ENCODE assay signal across 12 mouse cellular contexts in genomic region chr11:67023802-67024340, GRCm38 (mm10). TPM values are rescaled to one million over a fixed set of nuclear protein-coding genes. Genes with fewer than 3 reads are reported as not detected.
A peak's percentile ranks its signal among the peaks of the same experiment; 100 is the strongest.
DNase-seq lines count a peak whose midpoint lies in the region; ATAC-seq and TF ChIP-seq lines count a peak whose summit lies in the region.
"Had no signal": no experiment of that assay in that cellular context is flagged by ENCODE, and none has a peak within 500 bp of the region (broad histone marks: within the 10 kb centered on the region; RNA-seq: fewer than 3 reads in every experiment).

No protein-coding gene starts in this region.

- 15% methylated on average over 6 of the region's 6 CpGs for WGBS in forebrain, embryonic 13.5 days
- whole genome bisulfite sequencing in forebrain, embryonic 14.5 days: 13% methylated on average over 6 of the region's 6 CpGs
- WGBS in lung, embryonic 15.5 days: 44% methylated on average over 6 of the region's 6 CpGs
- 43% methylated on average over 6 of the region's 6 CpGs for WGBS in liver, embryonic 14.5 days (ENCODE audit: insufficient replicate concordance)

- no peaks in the 10 kb centered on the region for H3K9me3 ChIP-seq in forebrain, embryonic 13.5 days (replicated peaks)
- H3K9me3 ChIP-seq in forebrain, embryonic 14.5 days (replicated peaks; ENCODE audit: control insufficient read depth, low read length): no peaks in the 10 kb centered on the region
- H3K9me3 ChIP-seq in lung, embryonic 15.5 days: no peaks in the 10 kb centered on the region
- no peaks in the 10 kb centered on the region for H3K9me3 ChIP-seq in liver, embryonic 14.5 days (ENCODE audit: control insufficient read depth, low read length)

- H3K4me2 ChIP-seq in forebrain, embryonic 13.5 days: peak overlapping the region; percentile 62
- no peak overlapping the region; the same call in 1 of the 2 replicates for H3K4me2 ChIP-seq in forebrain, embryonic 14.5 days (ENCODE audit: low read length)
- no peak overlapping the region; the same call in 1 of the 2 replicates for H3K4me2 ChIP-seq in lung, embryonic 15.5 days
- H3K4me2 ChIP-seq in liver, embryonic 14.5 days (ENCODE audit: low read depth): peak overlapping the region; percentile 62

- DNase-seq in forebrain, embryonic 14.5 days (ENCODE audit: low spot score): no peak
- DNase-seq in lung, postnatal 10 days: no peak
- DNase-seq in R1 (ENCODE audit: low read depth, low spot score): peak; percentile 93
- DNase-seq in liver, embryonic 14.5 days (ENCODE audit: low read depth in 3 of 3, low spot score in 3 of 3): no peak
- DNase-seq in embryo, embryonic 10.5 days (ENCODE audit: low spot score): no peak
- no peak for DNase-seq in ovary, postnatal 36 days (ENCODE audit: low spot score)
- DNase-seq: adrenal gland, postnatal 14 days; cerebellum, adult 11-12 months; heart, adult 18-20 months; right cerebral cortex, postnatal 25 days had no signal

- no peak for ATAC-seq in forebrain, embryonic 13.5 days
- ATAC-seq in forebrain, embryonic 14.5 days: no peak
- ATAC-seq in lung, embryonic 15.5 days (ENCODE audit: borderline replicate concordance, extremely low read depth, low FRiP score, low TSS enrichment): no peak
- no peak for ATAC-seq in liver, embryonic 14.5 days (ENCODE audit: insufficient read depth)

- peaks cover 20% of the 10 kb centered on the region; the same call in 1 of the 2 replicates for H3K4me1 ChIP-seq in forebrain, embryonic 13.5 days
- H3K4me1 ChIP-seq in forebrain, embryonic 14.5 days (ENCODE audit: control insufficient read depth, insufficient read depth, low read length): no peaks in the 10 kb centered on the region
- H3K4me1 ChIP-seq in lung, embryonic 15.5 days: 0 out of 2 replicates have a peak, but pooled peaks cover 4% of the 10 kb centered on the region
- H3K4me1 ChIP-seq in liver, embryonic 14.5 days (replicated peaks; ENCODE audit: control insufficient read depth in 2 of 2, insufficient read depth in 2 of 2, low read length in 1 of 2): peaks cover 3 to 14% of the 10 kb centered on the region in 2 experiments; a peak in 2 of 4 replicates

- no peak overlapping the region for H3K9ac ChIP-seq in forebrain, embryonic 13.5 days
- no peak overlapping the region for H3K9ac ChIP-seq in forebrain, embryonic 14.5 days (ENCODE audit: low read length)
- H3K9ac ChIP-seq in lung, embryonic 15.5 days: peak overlapping the region; percentile 1; the same call in 1 of the 2 replicates
- peak overlapping the region; percentile 32; the same call in 1 of the 2 replicates for H3K9ac ChIP-seq in liver, embryonic 14.5 days (replicated peaks)

- H3K27me3 ChIP-seq in forebrain, embryonic 13.5 days: peaks cover 8% of the 10 kb centered on the region; the same call in 1 of the 2 replicates
- H3K27me3 ChIP-seq in forebrain, embryonic 14.5 days (replicated peaks; ENCODE audit: control insufficient read depth, insufficient read depth, low read length): no peaks in the 10 kb centered on the region
- H3K27me3 ChIP-seq in lung, embryonic 15.5 days: no peaks in the 10 kb centered on the region
- no peaks in the 10 kb centered on the region for H3K27me3 ChIP-seq in liver, embryonic 14.5 days (ENCODE audit: control insufficient read depth, insufficient read depth, low read length)

- no peak for TF ChIP-seq EP300 in liver, embryonic 14.5 days (IDR thresholded peaks at IDR 0.05; ENCODE audit: low read depth)

- no peak overlapping the region for H3K4me3 ChIP-seq in forebrain, embryonic 13.5 days
- H3K4me3 ChIP-seq in forebrain, embryonic 14.5 days (ENCODE audit: low read depth, low read length): no peak overlapping the region
- no peak overlapping the region for H3K4me3 ChIP-seq in lung, embryonic 15.5 days
- no peak overlapping the region for H3K4me3 ChIP-seq in liver, embryonic 14.5 days (ENCODE audit: insufficient read depth in 1 of 2, low read depth in 2 of 2, low read length in 2 of 2)

- H3K27ac ChIP-seq in forebrain, embryonic 13.5 days: no peak overlapping the region
- H3K27ac ChIP-seq in forebrain, embryonic 14.5 days (ENCODE audit: low read depth, low read length): no peak overlapping the region
- H3K27ac ChIP-seq in lung, embryonic 15.5 days: no peak overlapping the region
- no peak overlapping the region for H3K27ac ChIP-seq in liver, embryonic 14.5 days

- no peaks in the 10 kb centered on the region for H3K36me3 ChIP-seq in forebrain, embryonic 13.5 days (ENCODE audit: poor library complexity, severe bottlenecking)
- H3K36me3 ChIP-seq in forebrain, embryonic 14.5 days (ENCODE audit: control insufficient read depth, insufficient read depth, low read length): no peaks in the 10 kb centered on the region
- H3K36me3 ChIP-seq in lung, embryonic 15.5 days: no peaks in the 10 kb centered on the region
- no peaks in the 10 kb centered on the region for H3K36me3 ChIP-seq in liver, embryonic 14.5 days (replicated peaks; ENCODE audit: control insufficient read depth, insufficient read depth, low read depth)

- TF ChIP-seq CTCF in liver, embryonic 14.5 days (IDR thresholded peaks at IDR 0.05; ENCODE audit: low read depth): no peak

RNA-seq across cellular contexts. Expression of gene Tmem220, which starts 1.1 kb away (rescaled TPM):
- 0.34 and 0.50 TPM in 2 replicates for polyA plus RNA-seq in forebrain, embryonic 13.5 days (2015; fragmentation: Nextera tagmentation; extraction: Ambion mirVana)
- polyA plus RNA-seq in forebrain, embryonic 14.5 days (2014; fragmentation: Nextera tagmentation; extraction: Ambion mirVana): 0.36 and 0.62 TPM in 2 replicates
- 1.8 and 2.2 TPM in 2 replicates for polyA plus RNA-seq in lung, embryonic 15.5 days (2015; fragmentation: Nextera tagmentation; extraction: Ambion mirVana)
- 1.2 and 1.6 TPM in 2 replicates for polyA plus RNA-seq in liver, embryonic 14.5 days (2012; rRNA removed)
- polyA plus RNA-seq in liver, embryonic 14.5 days (2014; fragmentation: Nextera tagmentation; extraction: Ambion mirVana): 0.88 and 1.5 TPM in 2 replicates

RNA-seq across cellular contexts. Expression of gene Adprm, which starts 28.5 kb away (rescaled TPM):
- 34.8 and 37.2 TPM in 2 replicates for polyA plus RNA-seq in forebrain, embryonic 13.5 days (2015; fragmentation: Nextera tagmentation; extraction: Ambion mirVana)
- 35.4 and 38.8 TPM in 2 replicates for polyA plus RNA-seq in forebrain, embryonic 14.5 days (2014; fragmentation: Nextera tagmentation; extraction: Ambion mirVana)
- 25.7 and 28.5 TPM in 2 replicates for polyA plus RNA-seq in lung, embryonic 15.5 days (2015; fragmentation: Nextera tagmentation; extraction: Ambion mirVana)
- polyA plus RNA-seq in liver, embryonic 14.5 days (2012; rRNA removed): 5.9 and 7.9 TPM in 2 replicates
- 9.6 and 9.7 TPM in 2 replicates for polyA plus RNA-seq in liver, embryonic 14.5 days (2014; fragmentation: Nextera tagmentation; extraction: Ambion mirVana)

RNA-seq across cellular contexts. Expression of gene Sco1, which starts 28.6 kb away (rescaled TPM):
- polyA plus RNA-seq in forebrain, embryonic 13.5 days (2015; fragmentation: Nextera tagmentation; extraction: Ambion mirVana): 14.2 and 14.4 TPM in 2 replicates
- polyA plus RNA-seq in forebrain, embryonic 14.5 days (2014; fragmentation: Nextera tagmentation; extraction: Ambion mirVana): 9.3 and 10.3 TPM in 2 replicates
- polyA plus RNA-seq in lung, embryonic 15.5 days (2015; fragmentation: Nextera tagmentation; extraction: Ambion mirVana): 17.2 TPM in 2 replicates
- polyA plus RNA-seq in liver, embryonic 14.5 days (2012; rRNA removed): 2.2 and 2.9 TPM in 2 replicates
- polyA plus RNA-seq in liver, embryonic 14.5 days (2014; fragmentation: Nextera tagmentation; extraction: Ambion mirVana): 4.8 and 4.9 TPM in 2 replicates

RNA-seq across cellular contexts. Expression of gene Myh3, which starts 54.2 kb away (rescaled TPM):
- polyA plus RNA-seq in forebrain, embryonic 13.5 days (2015; fragmentation: Nextera tagmentation; extraction: Ambion mirVana): 0.06 and 0.17 TPM in 2 replicates
- polyA plus RNA-seq in forebrain, embryonic 14.5 days (2014; fragmentation: Nextera tagmentation; extraction: Ambion mirVana): 0.04 and 0.06 TPM in 2 replicates
- 0.59 and 1.9 TPM in 2 replicates for polyA plus RNA-seq in lung, embryonic 15.5 days (2015; fragmentation: Nextera tagmentation; extraction: Ambion mirVana)
- polyA plus RNA-seq in liver, embryonic 14.5 days (2012; rRNA removed): 0.03 and 0.06 TPM in 2 replicates
- polyA plus RNA-seq in liver, embryonic 14.5 days (2014; fragmentation: Nextera tagmentation; extraction: Ambion mirVana): 0.06 TPM in 1 of 2 replicates, not detected in the other

Comparison
In these comparisons a context has a peak if more than half of its experiments do, and no peak if none do; other contexts are left out.
1. H3K4me2 ChIP-seq: peak in forebrain, embryonic 13.5 days (single experiment) and liver, embryonic 14.5 days (single experiment); none in forebrain, embryonic 14.5 days (single experiment) and lung, embryonic 15.5 days (single experiment).
2. H3K9ac ChIP-seq: peak in lung, embryonic 15.5 days (single experiment) and liver, embryonic 14.5 days (single experiment); none in forebrain, embryonic 13.5 days (single experiment) and forebrain, embryonic 14.5 days (single experiment).